Mouse (Mus musculus): ENCODE data around the gene B3galt4.

The B3galt4 gene

GRCm38 (mm10) chr17:33916847-33917655 lies 34.2 kb downstream of the B3galt4 start:
- TF ChIP-seq NANOG (IDR thresholded peaks at IDR 0.05; ENCODE audit: borderline replicate concordance, low read length) (no peak), CTCF (conservative IDR thresholded peaks at IDR 0.05; ENCODE audit: low read length) (no peak), POU5F1 (IDR thresholded peaks at IDR 0.05; ENCODE audit: borderline replicate concordance, low read length) (no peak)
- Histone ChIP-seq H3K27me3 (ENCODE audit: insufficient read depth, low read length) (no peaks in the 10 kb centered on the region), H3K4me3 (replicated peaks; ENCODE audit: low read length) (peak overlapping the region; percentile 80), H3K4me1 (replicated peaks; ENCODE audit: low read depth, low read length) (peaks cover 87% of the 10 kb centered on the region), H3K9me3 (ENCODE audit: low read length) (no peaks in the 10 kb centered on the region), H3K36me3 (ENCODE audit: insufficient read depth, low read length) (peaks cover 62% of the 10 kb centered on the region)

- Histone ChIP-seq H3K27me3 (ENCODE audit: insufficient read depth, low read length) (no peaks in the 10 kb centered on the region), H3K4me1 (replicated peaks; ENCODE audit: low read depth, low read length) (peaks cover 87% of the 10 kb centered on the region), H3K9me3 (ENCODE audit: low read length) (no peaks in the 10 kb centered on the region), H3K36me3 (ENCODE audit: insufficient read depth, low read length) (peaks cover 62% of the 10 kb centered on the region), H3K4me3 (replicated peaks; ENCODE audit: low read length) (peak overlapping the region; percentile 80)
- TF ChIP-seq POU5F1 (IDR thresholded peaks at IDR 0.05; ENCODE audit: borderline replicate concordance, low read length), result no peak
- TF ChIP-seq CTCF (conservative IDR thresholded peaks at IDR 0.05; ENCODE audit: low read length), result no peak
- no peak for TF ChIP-seq NANOG (IDR thresholded peaks at IDR 0.05; ENCODE audit: borderline replicate concordance, low read length)
Measured at GRCm38 (mm10) chr17:33916294-33916693, 35.0 kb downstream of the B3galt4 start.

- TF ChIP-seq CTCF (conservative IDR thresholded peaks at IDR 0.05; ENCODE audit: low read length) (no peak), NANOG (IDR thresholded peaks at IDR 0.05; ENCODE audit: borderline replicate concordance, low read length) (peak; percentile 40; the same call in 1 of the 2 replicates)
- Histone ChIP-seq H3K4me1 (replicated peaks; ENCODE audit: low read depth, low read length) (peaks cover 87% of the 10 kb centered on the region), H3K9me3 (ENCODE audit: low read length) (no peaks in the 10 kb centered on the region), H3K27me3 (ENCODE audit: insufficient read depth, low read length) (no peaks in the 10 kb centered on the region), H3K4me3 (replicated peaks; ENCODE audit: low read length) (peak within 1 kb of the TSS; percentile 80), H3K36me3 (ENCODE audit: insufficient read depth, low read length) (peaks cover 65% of the 10 kb centered on the region)
Measured at GRCm38 (mm10) chr17:33915671-33916250, 35.5 kb downstream of the B3galt4 start, which contains the start of the genes Tapbp and Zbtb22. Gene Tapbp (plus strand): TSS chr17:33915899. Gene Zbtb22 (plus strand): TSS chr17:33915904.

GRCm38 (mm10) chr17:33914969-33915391 lies 36.3 kb downstream of the B3galt4 start:
- Histone ChIP-seq H3K27me3 (ENCODE audit: insufficient read depth, low read length) (no peaks in the 10 kb centered on the region), H3K4me3 (replicated peaks; ENCODE audit: low read length) (peak overlapping the region; percentile 80), H3K9me3 (ENCODE audit: low read length) (no peaks in the 10 kb centered on the region), H3K36me3 (ENCODE audit: insufficient read depth, low read length) (peaks cover 71% of the 10 kb centered on the region), H3K4me1 (replicated peaks; ENCODE audit: low read depth, low read length) (peaks cover 87% of the 10 kb centered on the region)
- TF ChIP-seq CTCF (conservative IDR thresholded peaks at IDR 0.05; ENCODE audit: low read length), result peak; percentile 36
- TF ChIP-seq POU5F1 (IDR thresholded peaks at IDR 0.05; ENCODE audit: borderline replicate concordance, low read length), result no peak

GRCm38 (mm10) chr17:33913905-33914304 lies 37.4 kb downstream of the B3galt4 start:
- peak overlapping the region; percentile 80 for H3K4me3 ChIP-seq (replicated peaks; ENCODE audit: low read length)
- H3K9me3 ChIP-seq (ENCODE audit: low read length), result no peaks in the 10 kb centered on the region
- TF ChIP-seq NANOG (IDR thresholded peaks at IDR 0.05; ENCODE audit: borderline replicate concordance, low read length) (no peak), CTCF (conservative IDR thresholded peaks at IDR 0.05; ENCODE audit: low read length) (no peak), POU5F1 (IDR thresholded peaks at IDR 0.05; ENCODE audit: borderline replicate concordance, low read length) (no peak)
- H3K4me1 ChIP-seq (replicated peaks; ENCODE audit: low read depth, low read length), result peaks cover 77% of the 10 kb centered on the region
- no peaks in the 10 kb centered on the region for H3K27me3 ChIP-seq (ENCODE audit: insufficient read depth, low read length)
- H3K36me3 ChIP-seq (ENCODE audit: insufficient read depth, low read length), result peaks cover 71% of the 10 kb centered on the region

- no peaks in the 10 kb centered on the region for H3K27me3 ChIP-seq (ENCODE audit: insufficient read depth, low read length)
- no peaks in the 10 kb centered on the region for H3K9me3 ChIP-seq (ENCODE audit: low read length)
- peaks cover 71% of the 10 kb centered on the region for H3K4me1 ChIP-seq (replicated peaks; ENCODE audit: low read depth, low read length)
- peaks cover 67% of the 10 kb centered on the region for H3K36me3 ChIP-seq (ENCODE audit: insufficient read depth, low read length)
- peak overlapping the region; percentile 80 for H3K4me3 ChIP-seq (replicated peaks; ENCODE audit: low read length)
- TF ChIP-seq CTCF (conservative IDR thresholded peaks at IDR 0.05; ENCODE audit: low read length) (no peak), POU5F1 (IDR thresholded peaks at IDR 0.05; ENCODE audit: borderline replicate concordance, low read length) (no peak), NANOG (IDR thresholded peaks at IDR 0.05; ENCODE audit: borderline replicate concordance, low read length) (no peak)
Measured at GRCm38 (mm10) chr17:33913264-33913663, 38.0 kb downstream of the B3galt4 start.

- peaks cover 69% of the 10 kb centered on the region for H3K4me1 ChIP-seq (replicated peaks; ENCODE audit: low read depth, low read length)
- no peaks in the 10 kb centered on the region for H3K27me3 ChIP-seq (ENCODE audit: insufficient read depth, low read length)
- peak overlapping the region; percentile 98 for H3K4me3 ChIP-seq (replicated peaks; ENCODE audit: low read length)
- peaks cover 54% of the 10 kb centered on the region for H3K36me3 ChIP-seq (ENCODE audit: insufficient read depth, low read length)
- H3K9me3 ChIP-seq (ENCODE audit: low read length), result no peaks in the 10 kb centered on the region
- no peak for TF ChIP-seq POU5F1 (IDR thresholded peaks at IDR 0.05; ENCODE audit: borderline replicate concordance, low read length)
- TF ChIP-seq CTCF (conservative IDR thresholded peaks at IDR 0.05; ENCODE audit: low read length), result no peak
- no peak for TF ChIP-seq NANOG (IDR thresholded peaks at IDR 0.05; ENCODE audit: borderline replicate concordance, low read length)
Measured at GRCm38 (mm10) chr17:33911813-33912414, 39.4 kb downstream of the B3galt4 start.

GRCm38 (mm10) chr17:33911052-33911812 lies 40.1 kb downstream of the B3galt4 start:
- peaks cover 69% of the 10 kb centered on the region for H3K4me1 ChIP-seq (replicated peaks; ENCODE audit: low read depth, low read length)
- peaks cover 56% of the 10 kb centered on the region for H3K36me3 ChIP-seq (ENCODE audit: insufficient read depth, low read length)
- H3K4me3 ChIP-seq (replicated peaks; ENCODE audit: low read length), result peak overlapping the region; percentile 98
- no peaks in the 10 kb centered on the region for H3K27me3 ChIP-seq (ENCODE audit: insufficient read depth, low read length)
- no peaks in the 10 kb centered on the region for H3K9me3 ChIP-seq (ENCODE audit: low read length)
- TF ChIP-seq POU5F1 (IDR thresholded peaks at IDR 0.05; ENCODE audit: borderline replicate concordance, low read length) (no peak), CTCF (conservative IDR thresholded peaks at IDR 0.05; ENCODE audit: low read length) (no peak), NANOG (IDR thresholded peaks at IDR 0.05; ENCODE audit: borderline replicate concordance, low read length) (no peak)

Data from E14TG2a.4 (cell line).